Mouse (Mus musculus) CD4-positive, CD25-positive, alpha-beta regulatory T cell, adult 2 months (primary cell): ENCODE measurements around the gene Hoxd3.

Experiments used
- DNase-seq: peaks from one replicate; pipeline ENCODE4 v3.0.0-alpha.2; 2012; ENCODE audit warnings: low read depth, low spot score

Gene Hoxd3

DNA sequence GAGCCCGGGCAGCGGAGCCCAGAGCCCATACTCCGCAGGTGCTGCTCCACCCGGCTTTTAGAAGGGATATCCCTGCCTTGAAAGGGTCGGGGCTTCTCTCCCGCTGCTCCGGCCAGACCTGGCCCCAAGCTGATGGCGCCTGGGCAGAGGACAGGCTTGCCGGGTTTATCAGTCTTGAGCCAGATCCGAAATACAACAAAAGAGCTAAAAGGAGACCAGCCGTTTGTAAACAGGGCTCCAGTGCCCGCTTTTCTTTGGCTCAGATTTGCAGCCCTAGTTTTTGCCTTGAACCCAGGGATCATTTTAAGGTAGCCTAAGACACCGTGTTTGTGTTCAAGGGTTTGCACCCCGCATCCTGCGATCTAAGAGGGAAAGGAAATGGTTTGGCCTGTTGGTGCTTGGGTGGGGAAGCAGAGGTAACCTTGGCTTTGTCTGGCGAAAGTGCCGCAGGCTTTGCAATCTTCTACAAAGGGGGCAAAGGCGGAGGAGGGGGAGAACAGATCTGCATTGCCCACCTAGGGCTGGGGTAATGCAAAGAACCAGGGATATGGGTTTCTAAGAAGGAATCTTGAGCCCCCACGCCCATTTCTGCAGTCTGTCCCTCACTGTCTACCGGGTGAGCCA, 18.8 kb upstream of the Hoxd3 start:
- DNase-seq: no peak

DNA sequence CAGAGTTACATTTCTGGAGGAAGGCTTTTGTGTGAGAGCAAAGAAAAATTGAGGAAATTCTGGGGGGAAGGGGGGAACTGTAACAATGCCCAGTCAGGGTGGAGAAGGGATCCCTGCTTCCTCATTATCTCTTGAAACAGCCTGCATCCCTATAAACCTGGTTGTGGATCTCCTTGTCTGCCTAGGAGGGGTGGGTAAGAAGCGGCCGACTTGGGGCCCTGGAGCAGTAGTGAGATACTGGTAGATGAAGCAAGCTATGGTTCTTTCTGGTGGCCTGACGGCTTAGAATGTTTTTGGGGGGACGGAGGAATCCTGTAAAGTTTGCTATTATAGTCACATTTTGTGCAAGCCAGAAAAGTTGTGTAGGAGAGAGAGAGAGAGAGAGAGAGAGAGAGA, 18.3 kb upstream of the Hoxd3 start:
- no peak for DNase-seq

DNA sequence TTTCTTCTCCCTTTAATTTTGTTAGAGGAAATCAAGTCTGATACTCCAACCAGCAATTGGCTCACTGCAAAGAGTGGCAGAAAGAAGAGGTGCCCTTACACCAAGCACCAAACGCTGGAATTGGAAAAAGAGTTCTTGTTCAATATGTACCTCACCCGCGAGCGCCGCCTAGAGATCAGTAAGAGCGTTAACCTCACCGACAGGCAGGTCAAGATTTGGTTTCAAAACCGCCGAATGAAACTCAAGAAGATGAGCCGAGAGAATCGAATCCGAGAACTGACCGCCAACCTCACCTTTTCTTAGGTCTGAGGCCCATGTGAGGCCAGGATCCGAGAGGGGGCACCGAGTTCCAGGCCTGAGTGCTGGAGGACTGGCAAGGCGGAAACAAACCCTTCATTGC, 17.7 kb upstream of the Hoxd3 start:
- DNase-seq: peak; percentile 56

DNA sequence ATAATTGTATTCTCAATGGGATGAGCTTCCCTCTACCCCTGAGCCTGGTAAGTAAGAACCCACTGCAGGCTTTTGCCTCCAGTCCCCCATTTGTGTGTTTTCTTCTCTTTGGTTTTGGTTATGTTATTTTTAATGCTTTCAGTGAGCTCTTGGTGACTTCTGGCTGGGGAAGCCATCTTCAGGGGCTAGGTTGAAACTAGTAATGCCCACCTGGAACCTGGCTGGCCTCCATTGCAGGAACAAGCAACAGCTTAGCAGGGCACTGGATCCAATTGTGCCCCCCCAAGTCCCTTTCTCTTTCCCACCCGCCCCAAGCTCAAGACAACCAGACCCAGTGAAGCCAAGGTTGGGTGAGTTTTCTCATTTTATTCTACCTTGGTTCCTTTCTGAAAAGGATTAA, 16.3 kb upstream of the Hoxd3 start:
- no peak for DNase-seq

DNA sequence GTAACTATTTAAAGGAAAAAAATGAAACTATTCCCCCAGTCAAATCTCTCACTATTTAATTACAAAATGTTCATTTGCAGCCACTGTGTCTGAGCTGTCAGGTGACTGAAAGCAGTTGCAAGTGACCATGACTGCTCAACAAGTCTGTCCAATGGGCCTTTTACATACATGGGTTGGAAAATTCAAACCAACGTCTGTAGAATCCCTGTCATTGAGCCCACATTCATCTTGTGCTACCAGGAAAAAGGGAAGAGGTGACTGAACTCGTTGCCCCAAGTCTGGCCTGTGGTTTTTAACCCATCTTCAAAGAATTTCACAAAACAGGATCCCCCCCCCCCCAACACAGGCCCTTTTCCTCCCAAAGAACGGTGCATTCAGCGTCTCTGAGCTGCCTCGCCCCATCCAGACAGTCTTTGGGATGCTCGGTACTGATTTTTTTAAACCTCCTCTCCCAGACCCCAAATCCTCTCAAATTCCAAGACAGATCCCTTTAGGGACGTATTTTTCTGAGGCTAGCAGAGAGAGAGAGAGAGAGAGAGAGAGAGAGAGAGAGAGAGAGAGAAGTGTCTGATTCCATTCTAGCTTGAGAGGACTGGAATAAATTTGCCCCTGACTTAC, 15.8 kb upstream of the Hoxd3 start:
- no peak for DNase-seq

DNA sequence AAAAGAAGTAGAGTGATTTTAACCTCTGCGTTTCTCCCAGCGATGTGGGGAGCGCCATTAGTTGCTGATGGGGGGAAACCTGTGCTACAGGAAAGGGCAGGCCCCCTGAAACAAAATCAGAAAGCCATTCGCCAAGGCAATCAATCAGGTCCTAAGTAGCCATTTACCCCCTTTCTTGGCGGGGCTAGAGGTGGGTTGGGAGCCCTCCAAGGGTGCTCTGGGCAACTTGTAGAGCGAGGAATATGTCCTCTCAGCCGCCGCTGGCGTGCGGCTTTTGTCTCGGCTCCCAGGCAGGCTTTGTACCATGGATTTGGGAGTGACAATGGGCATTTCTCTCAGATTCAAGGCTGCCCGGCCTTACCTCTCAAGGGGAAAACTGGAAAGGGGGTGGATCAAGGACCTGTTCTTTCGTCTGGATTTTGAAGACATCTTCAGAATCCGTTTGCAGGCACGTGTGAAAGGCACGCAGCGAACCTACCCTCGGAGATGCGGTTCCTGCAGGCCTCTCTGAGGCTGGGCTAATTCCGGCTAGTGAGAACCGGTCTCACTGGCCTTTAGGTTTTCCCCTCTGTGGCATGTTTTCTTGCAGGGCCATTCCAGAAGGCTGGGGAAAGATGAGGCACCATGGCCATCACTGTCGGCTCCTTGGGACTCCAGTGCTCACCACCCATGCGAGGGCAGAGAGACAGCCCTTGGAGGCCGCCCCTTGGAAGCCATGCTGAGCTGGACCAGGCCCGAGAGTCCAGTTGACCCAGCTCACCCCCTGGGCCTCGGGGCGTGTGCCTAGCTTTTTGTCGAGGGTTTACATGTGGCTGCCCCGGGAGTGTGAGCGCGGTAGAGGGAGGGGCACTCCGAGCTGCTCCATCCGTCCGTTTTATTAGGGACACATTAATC, 15.0 kb upstream of the Hoxd3 start:
- no peak for DNase-seq

DNA sequence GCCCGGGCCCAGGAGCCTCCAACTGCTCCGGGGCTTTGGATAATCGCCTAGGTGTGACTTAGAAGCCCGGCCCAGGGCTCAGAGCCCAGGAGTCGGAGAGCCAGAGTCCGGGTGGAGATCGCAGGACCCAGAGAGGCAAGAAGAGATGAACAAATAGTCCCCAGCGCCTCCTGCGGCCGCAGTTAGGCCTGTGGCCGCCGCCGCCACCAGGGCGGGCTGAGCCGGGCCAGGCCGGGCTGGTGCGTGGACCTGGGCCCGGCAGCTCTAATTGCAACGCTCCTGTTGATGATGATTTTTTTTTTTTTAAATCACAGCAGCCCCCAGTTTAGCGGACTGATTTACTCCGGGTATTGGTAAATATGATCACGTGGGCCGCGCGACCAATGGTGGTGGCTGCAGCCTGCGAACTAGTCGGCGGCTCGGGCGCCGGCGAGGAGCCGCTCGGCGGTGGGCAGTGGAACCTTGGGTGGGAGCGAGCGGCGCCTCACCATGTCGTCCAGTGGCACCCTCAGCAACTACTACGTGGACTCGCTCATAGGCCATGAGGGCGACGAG, 14.1 kb upstream of the Hoxd3 start, which contains the start of gene Hoxd9:
Gene Hoxd9, plus strand, starts transcription at position 161 of the 555 bp plus-strand sequence.
- peak; percentile 40 for DNase-seq

DNA sequence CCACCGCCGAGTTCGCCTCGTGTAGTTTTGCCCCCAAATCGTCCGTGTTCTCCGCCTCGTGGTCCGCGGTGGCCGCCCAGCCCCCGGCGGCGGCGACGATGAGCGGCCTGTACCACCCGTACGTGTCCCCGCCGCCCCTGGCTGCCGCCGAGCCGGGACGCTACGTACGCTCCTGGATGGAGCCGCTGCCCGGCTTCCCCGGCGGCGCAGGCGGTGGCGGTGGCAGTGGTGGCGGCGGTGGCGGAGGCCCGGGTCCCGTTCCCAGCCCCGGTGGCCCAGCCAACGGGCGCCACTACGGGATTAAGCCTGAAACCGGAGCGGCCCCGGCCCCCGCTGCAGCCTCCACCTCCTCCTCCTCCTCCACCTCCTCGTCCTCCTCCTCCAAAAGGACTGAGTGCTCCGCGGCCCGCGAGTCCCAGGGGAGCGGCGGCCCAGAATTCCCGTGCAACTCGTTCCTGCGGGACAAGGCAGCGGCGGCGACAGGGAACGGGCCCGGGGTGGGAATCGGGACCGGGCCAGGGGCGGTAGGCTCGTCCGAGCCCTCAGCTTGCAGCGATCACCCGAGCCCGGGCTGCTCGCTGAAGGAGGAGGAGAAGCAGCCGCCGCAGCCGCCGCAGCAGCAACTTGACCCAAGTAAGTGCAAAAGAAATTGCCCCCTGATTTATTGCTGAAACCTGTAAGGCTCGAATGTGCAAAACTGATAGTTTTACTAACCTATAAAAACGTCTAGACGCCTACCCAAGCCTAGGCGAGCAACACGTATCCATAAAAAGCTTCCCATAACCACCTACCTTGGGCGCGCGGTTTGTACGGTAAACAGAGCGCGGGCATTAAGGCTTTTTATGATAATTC, 13.3 kb upstream of the Hoxd3 start:
- DNase-seq: peak; percentile 23

DNA sequence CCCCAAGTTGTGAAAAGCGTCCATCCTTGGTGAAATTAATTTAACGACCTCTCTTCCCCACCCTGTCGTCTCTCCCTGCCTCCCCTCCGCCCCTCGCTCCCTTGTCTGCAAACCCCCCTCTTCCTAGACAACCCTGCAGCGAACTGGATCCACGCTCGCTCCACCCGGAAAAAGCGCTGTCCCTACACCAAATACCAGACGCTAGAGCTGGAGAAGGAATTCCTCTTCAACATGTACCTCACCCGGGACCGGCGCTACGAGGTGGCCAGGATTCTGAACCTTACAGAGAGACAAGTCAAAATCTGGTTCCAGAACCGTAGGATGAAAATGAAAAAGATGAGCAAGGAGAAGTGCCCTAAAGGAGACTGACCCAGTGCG, 12.7 kb upstream of the Hoxd3 start:
- no peak for DNase-seq

DNA sequence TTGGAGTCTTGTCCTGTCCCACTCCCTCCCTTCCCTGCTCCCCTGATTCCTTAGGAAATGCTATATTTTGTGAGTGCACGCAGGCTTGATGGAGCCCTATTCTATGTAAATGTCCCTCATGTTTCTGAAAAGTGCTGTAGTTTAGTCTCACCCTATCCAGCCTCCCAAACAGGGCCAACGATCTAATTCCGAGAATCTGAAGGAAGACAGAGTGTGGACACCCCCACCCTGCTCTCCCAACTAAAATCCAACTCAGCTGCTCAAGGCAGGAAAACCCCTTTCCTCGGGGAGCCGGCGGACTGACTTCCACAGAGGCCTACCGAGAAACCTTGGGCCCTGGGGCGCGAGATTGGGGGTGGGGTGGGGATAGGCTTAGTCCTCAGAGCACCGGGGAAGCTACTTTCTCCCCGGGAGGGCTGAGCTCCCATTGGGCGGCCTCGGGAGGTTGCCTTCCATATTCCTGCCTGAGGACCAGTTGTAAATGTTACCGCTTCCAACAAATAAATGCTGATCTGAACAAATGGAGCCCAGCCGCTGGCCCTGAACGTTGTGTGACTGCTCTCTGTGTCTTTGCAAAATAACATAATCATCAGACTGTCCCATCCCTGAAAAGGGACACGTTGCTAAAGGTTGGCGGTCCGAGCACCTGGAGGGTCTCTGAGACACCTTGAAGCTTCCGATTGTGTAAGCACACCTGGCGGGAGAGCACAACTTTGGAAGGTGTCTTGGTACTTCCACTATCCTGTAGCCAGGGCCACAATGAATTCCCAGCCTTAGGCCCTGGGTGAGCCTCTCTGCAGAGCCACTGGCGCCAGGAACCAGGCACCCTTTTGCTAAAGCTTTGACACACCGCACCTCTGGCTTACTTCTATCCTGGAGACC, 11.8 kb upstream of the Hoxd3 start:
- DNase-seq: no peak

DNA sequence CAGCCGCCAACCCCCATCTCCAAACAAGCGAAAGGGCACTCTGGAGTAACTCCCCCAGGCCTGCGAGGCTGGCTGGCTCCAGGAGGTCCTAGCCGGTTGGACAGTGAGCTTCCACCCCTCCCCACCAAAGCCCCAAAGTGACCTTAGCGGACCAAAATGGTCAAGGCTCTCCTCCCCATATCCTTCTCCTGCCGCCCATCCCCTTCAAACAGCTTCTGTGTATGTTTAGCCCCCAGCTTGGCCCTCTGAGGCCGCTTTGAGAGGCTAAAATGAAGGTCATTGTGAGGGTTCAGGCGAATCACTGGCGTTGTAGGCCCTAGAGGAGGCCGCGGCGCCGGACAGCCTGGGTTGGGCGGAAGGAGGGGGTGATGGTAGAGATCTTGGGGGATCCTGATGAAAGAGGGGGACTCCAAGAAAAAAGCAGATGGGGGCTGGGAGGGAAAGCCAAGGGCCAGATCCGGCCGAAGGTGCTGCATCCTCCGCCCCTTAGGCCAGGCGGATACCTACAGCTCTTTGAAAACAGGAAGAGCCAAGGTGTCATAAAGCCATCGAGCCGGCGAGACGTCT, 11.1 kb upstream of the Hoxd3 start:
- no peak for DNase-seq

DNA sequence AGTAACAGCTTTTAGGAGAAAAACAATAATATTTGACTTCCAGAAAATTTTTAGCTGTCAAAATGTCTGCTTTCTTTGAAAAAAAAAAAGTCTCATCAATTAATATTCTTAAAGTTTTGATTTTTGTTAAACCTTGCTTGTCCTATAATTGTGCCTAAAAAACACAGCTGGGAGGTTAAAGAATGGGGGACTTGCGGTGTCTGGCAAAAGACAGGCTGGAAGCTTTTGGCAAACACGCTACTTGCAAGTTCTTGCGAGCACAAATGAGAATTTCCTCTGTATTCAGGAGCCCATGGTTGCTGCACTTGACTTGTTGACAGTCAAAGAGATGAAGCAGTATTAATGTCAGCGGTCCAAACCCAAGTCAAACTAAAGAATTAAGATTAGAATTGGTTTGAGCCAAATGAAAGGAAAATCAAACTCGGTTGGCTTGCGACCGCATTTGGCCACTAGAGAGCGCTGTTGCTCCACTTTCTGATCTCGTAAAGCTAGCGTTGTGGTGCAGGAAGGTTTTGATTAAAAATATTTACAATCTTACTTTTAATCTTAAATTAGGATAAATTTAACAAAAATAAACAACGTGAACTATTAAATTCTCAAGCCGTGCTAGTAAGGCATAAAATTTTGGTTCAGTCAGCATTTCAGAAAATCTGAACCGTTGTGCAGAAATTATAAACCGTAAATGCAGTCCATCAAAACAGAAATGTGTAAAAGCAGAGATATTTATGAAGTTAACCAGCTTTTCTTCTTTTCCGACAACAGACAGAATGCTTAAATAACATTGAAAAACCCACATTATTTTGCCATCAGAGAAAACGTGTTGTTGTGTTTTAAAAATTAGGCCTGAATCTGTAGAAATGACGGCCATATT, 9.5 kb upstream of the Hoxd3 start:
- DNase-seq: peak; percentile 81

DNA sequence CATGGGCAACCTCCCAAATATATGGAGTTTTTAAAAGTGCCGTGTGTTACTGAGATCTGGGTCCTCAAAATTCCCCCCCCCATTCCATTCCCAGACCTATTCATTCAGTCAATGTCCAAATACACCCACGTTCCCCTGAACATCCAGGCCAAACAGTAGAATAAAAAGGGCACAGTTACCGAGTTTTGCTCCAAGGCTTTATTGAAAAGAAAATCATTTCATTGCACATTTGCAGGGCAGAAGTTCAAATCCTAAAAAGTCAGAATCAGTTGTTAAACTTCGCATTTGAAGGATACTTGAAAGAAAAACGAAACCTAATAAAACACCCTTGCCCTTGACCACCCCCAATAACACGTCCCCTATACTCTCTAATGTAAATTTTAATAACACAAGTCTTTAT, 8.9 kb upstream of the Hoxd3 start:
- no peak for DNase-seq

DNA sequence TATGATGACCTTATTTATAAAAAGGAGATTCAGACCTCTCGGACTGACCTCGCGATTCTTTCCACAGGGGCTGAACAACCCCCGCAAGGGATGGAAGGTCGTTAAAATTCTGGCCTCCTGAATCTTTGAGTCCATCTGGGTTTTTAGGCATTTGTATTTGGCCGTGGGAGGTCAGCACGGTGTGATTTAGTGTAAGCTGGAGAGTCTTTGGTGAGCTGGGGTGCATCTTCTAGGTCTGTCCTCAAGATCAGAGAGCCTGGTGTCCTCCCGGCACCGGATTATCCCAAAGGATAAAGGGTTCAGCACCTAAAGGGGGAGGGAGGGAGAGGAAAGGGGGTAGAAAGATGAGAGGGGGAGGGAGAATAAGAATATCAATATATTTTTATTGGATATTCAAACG, 8.4 kb upstream of the Hoxd3 start:
- DNase-seq: no peak

DNA sequence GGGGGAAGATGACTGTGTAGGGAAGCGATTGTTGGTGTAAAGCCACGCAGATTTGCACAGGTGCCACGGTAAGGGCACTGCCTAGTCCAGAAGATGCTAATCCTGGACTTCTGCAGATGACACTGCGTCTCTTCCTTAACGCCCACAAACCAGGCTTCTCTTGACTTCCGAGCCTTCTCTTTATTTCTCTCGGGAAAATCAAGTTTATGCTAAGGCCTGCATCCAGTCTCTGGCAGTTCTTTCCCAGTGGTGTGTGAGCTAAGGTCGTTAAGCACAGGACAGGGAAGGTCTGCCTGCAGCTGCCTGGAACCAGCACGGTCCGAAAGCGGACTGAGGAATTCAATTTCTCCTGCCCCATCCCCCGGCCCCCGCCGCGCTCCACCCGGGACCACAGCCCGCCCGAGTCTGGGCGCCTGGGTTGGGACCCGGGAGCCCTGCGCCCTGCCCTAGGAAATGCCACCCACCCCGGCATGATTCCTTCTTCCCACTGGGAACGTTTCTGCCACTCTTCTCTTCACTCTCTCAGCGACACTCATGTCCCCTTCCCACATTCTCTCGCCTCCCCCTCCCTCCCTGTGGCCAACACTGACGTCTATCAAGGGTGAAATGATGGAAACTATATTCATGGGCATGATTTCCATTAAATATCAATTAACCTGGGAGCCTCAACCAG, 7.9 kb upstream of the Hoxd3 start:
- DNase-seq: no peak

DNA sequence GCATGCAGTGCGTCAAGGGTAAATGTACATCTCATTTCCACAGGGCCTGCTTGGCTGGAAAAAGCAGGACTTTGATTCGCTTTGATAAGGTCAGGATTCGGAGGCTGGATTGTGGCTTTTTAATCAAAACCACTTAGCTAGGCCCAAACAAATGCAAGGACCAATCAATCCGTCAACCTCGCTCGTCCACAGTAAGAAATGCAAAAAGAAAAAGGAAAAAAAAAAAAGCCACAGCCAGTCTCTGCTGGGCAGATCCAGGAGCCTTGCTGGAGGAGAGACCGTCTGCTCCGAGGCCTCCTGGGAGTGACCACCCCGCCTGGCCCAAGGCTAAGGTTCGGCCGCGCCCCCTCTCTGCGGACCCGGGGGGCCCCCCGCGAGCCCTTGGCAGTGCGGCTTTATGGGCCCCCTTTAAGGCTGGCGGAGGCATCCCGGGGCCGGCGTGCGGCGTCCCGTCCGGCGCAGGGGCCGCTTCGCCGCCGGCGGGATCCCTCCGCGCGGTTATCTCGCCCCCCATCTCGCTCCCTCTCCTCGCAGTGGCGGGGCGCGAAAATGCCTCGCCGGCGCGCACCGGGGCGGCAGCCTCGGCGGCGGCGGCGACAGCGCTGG, 7.2 kb upstream of the Hoxd3 start, which contains the start of gene Hoxd8:
Gene Hoxd8, plus strand, starts transcription at position 223 of the 606 bp plus-strand sequence.
- no peak for DNase-seq

DNA sequence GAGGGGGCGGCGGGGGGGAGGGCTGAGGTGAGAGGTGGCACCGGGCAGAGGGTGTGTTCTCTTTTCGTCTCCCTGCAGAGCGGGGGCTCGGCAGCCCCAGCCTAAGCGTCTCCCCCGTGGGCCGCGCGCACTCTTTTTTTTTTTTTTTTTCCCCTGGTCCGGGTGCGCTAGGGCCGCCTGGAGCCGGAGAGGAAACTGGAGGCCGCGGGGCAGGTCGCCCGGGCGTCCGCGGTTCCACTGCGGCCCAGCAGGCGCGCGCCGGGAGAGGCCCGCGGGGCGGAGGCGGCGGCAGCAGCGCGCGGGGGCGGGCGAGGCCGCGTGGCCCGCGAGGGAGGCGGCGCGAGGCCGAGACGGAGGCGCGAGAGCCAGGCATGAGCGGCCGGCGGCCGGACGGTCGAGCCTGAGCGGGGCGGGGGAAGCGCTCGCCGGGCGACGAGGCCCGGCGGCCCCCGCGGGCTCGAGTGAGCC, 6.7 kb upstream of the Hoxd3 start:
- peak; percentile 37 for DNase-seq
